Mouse (Mus musculus) right cerebral cortex, postnatal 25 days (tissue): ENCODE results near the gene Slc22a23.
A peak's percentile ranks its signal among the peaks of the same experiment; 100 is the strongest.

Experiments used
- DNase-seq: peaks from one replicate; pipeline ENCODE4 v3.0.0; 2022

Gene Slc22a23

GRCm38 (mm10) chr13:34129485-34130225, 215.3 kb downstream of the Slc22a23 start:
- DNase-seq = peak; percentile 53
